Mouse (Mus musculus) layer of hippocampus, adult 6 months (tissue): Measurements from ENCODE around the gene Hcrtr2. TPM values are rescaled to one million over a fixed set of nuclear protein-coding genes. Genes with fewer than 3 reads are reported as not detected.

ENCODE experiments used
- long read RNA-seq, 2 experiments: library from polyadenylated mRNA; unstranded; transcript quantifications; one replicate each; pipeline ENCODE4 v2.0.0; 2019 to 2020
- polyA plus RNA-seq: library from polyadenylated mRNA; unstranded; fragments of <200 nt; fragmentation: Nextera tagmentation; gene quantifications from 2 replicates; pipeline ENCODE4 v1.2.3, GENCODE M21; 2021

The Hcrtr2 gene
- 1.6 and 2.1 TPM in 2 replicates for polyA plus RNA-seq
- long read RNA-seq, experiment 1: 0 reads
- long read RNA-seq, experiment 2, transcript Hcrtr2-201 (8 exons, 3,761 nt): major isoform, 12 of 14 reads
- long read RNA-seq, experiment 2, partial matches to known transcripts: 0 of 14 reads
- long read RNA-seq, experiment 2, other reads (novel, unspliced or antisense): 0 of 14 reads

GRCm38 (mm10) chr9:76323756-76324155 lies at the start of gene Hcrtr2:
Gene Hcrtr2 (minus strand): TSS chr9:76323856.

GRCm38 (mm10) chr9:76213557-76213956 lies 110.1 kb downstream of the Hcrtr2 start, which contains the start of gene Gfral:
Gene Gfral (minus strand): TSS chr9:76213657.

Other genes with a start within 250 kb of the Hcrtr2 start
- not detected in 2 replicates for gene Gfral, start 110.2 kb downstream of the Hcrtr2 start, polyA plus RNA-seq
- gene Fam83b, start 243.3 kb upstream of the Hcrtr2 start, polyA plus RNA-seq: 0.06 TPM in 1 of 2 replicates, not detected in the other